Mouse (Mus musculus) megakaryocyte, embryonic 14.5 days (primary cell): Measurements from ENCODE around the gene Adamtsl1.

ENCODE experiments used
- FLI1 ChIP-seq: IDR thresholded peaks from 2 replicates; pipeline ENCODE4 v1.6.1; 2012; ENCODE audit warnings: low read length, inconsistent platforms, mixed read lengths
- GATA1 ChIP-seq: IDR thresholded peaks from 3 replicates; pipeline ENCODE4 v1.6.1; 2012; ENCODE audit warnings: mixed read lengths, low read length, inconsistent platforms, borderline replicate concordance

DNA sequence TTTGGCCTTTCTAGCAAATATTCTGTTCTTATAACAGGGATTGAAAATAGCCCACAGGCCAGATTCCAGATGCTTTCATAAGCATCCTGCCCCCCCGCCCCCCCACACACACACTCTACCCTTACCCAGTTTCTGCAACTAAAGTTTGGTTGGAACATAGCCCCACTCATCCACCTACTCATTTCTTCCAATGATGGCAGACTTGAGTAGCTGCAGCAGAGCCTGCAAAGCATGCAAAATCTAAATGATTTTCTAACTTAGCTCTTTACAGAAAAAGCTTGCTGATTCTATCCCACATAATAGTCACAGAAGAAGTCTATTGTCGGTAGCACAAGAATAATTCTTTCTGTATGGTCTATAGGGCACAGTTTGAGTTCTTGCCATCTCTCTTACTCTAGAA is 760.7 kb downstream of the Adamtsl1 start:
- no peak for TF ChIP-seq FLI1
- TF ChIP-seq GATA1, result no peak
